Mouse (Mus musculus) forebrain, embryonic 14.5 days (tissue): ENCODE measurements around the gene Ptprn2. TPM values are rescaled to one million over a fixed set of nuclear protein-coding genes. Genes with fewer than 3 reads are reported as not detected.
A peak's percentile ranks its signal among the peaks of the same experiment; 100 is the strongest.

ENCODE experiments used
- ATAC-seq: fragments of 200-750 bp; cut with Nextera tagmentation; 2 replicates; pipeline ENCODE4 v1.8.0; 2017; ENCODE audit warnings: mild to moderate bottlenecking, moderate library complexity
- DNase-seq: peaks from one replicate; pipeline ENCODE4 v3.0.0-alpha.2; 2015; ENCODE audit warnings: low spot score
- H3K27ac ChIP-seq: fragments of 300-500 bp; sonication (generic); 2 replicates; pipeline ENCODE4 v1.5.1; 2014; ENCODE audit warnings: low read depth, mild to moderate bottlenecking, control low read depth, low read length, moderate library complexity
- H3K27me3 ChIP-seq: fragments of 300-500 bp; sonication (generic); replicated peaks from 2 replicates; pipeline ENCODE4 v1.6.1; 2014; ENCODE audit warnings: low read length, control low read depth, mixed read lengths; ENCODE audit not compliant: control insufficient read depth, insufficient read depth
- H3K36me3 ChIP-seq: fragments of 300-500 bp; sonication (generic); 2 replicates; pipeline ENCODE4 v1.6.1; 2014; ENCODE audit warnings: low read length, control low read depth; ENCODE audit not compliant: control insufficient read depth, insufficient read depth
- H3K4me1 ChIP-seq: fragments of 300-500 bp; sonication (generic); 2 replicates; pipeline ENCODE4 v1.6.1; 2014; ENCODE audit warnings: antibody characterized with exemption, low read length, control low read depth; ENCODE audit not compliant: control insufficient read depth, insufficient read depth
- H3K4me2 ChIP-seq: fragments of 300-500 bp; sonication (generic); 2 replicates; pipeline ENCODE4 v1.6.1; 2014; ENCODE audit warnings: mild to moderate bottlenecking, control low read depth, low read length
- H3K4me3 ChIP-seq: fragments of 300-500 bp; sonication (generic); 2 replicates; pipeline ENCODE4 v1.5.1; 2014; ENCODE audit warnings: low read depth, low read length, control low read depth
- H3K9ac ChIP-seq: fragments of 300-500 bp; sonication (generic); 2 replicates; pipeline ENCODE4 v1.6.1; 2014; ENCODE audit warnings: mild to moderate bottlenecking, low read length, control low read depth, moderate library complexity
- H3K9me3 ChIP-seq: fragments of 300-500 bp; sonication (generic); replicated peaks from 2 replicates; pipeline ENCODE4 v1.6.1; 2016; ENCODE audit warnings: low read length, control low read depth, mixed read lengths; ENCODE audit not compliant: control insufficient read depth
- WGBS: fragments of 180-500 bp; shearing (Covaris S2); extraction: QIAGEN DNeasy Blood & Tissue Kit; methylation state at CpG from one replicate; pipeline ENCODE4 v1.1.7; 2014; 5-methylcytosine and 5-hydroxymethylcytosine counted together
- polyA plus RNA-seq: library from polyadenylated mRNA; unstranded; fragments of >200 nt; fragmentation: Nextera tagmentation; extraction: Ambion mirVana; gene quantifications from 2 replicates; pipeline ENCODE4 v1.2.1, GENCODE M21; 2014

Ptprn2 gene
- polyA plus RNA-seq, 1 experiment from 2014 or later = 4.1 TPM

GRCm38 (mm10) chr12:117153671-117154355 is 668.3 kb downstream of the Ptprn2 start:
- H3K36me3 ChIP-seq = no peaks in the 10 kb centered on the region
- H3K27ac ChIP-seq = peak overlapping the region; percentile 96
- H3K4me1 ChIP-seq = peaks cover 33% of the 10 kb centered on the region
- H3K27me3 ChIP-seq = peaks cover 64% of the 10 kb centered on the region
- DNase-seq (peak; percentile 78), ATAC-seq (peak; percentile 68)
- H3K9me3 ChIP-seq = no peaks in the 10 kb centered on the region
- peak overlapping the region; percentile 59 for H3K4me2 ChIP-seq
- under 1% methylated on average over 50 of the region's 73 CpGs for WGBS
- H3K9ac ChIP-seq = peak overlapping the region; percentile 84
- peak overlapping the region; percentile 58 for H3K4me3 ChIP-seq

- Histone ChIP-seq H3K27ac (peak overlapping the region; percentile 96), H3K36me3 (no peaks in the 10 kb centered on the region), H3K27me3 (peaks cover 69% of the 10 kb centered on the region), H3K9me3 (no peaks in the 10 kb centered on the region), H3K4me2 (peak overlapping the region; percentile 59), H3K9ac (peak overlapping the region; percentile 84), H3K4me1 (peaks cover 37% of the 10 kb centered on the region), H3K4me3 (peak overlapping the region; percentile 58)
- ATAC-seq (peak; percentile 4), DNase-seq (no peak)
- under 1% methylated on average over 27 of the region's 27 CpGs for WGBS
Observed at GRCm38 (mm10) chr12:117154356-117155243, 669.1 kb downstream of the Ptprn2 start.

- peak overlapping the region; percentile 84 for H3K9ac ChIP-seq
- DNase-seq (no peak), ATAC-seq (no peak)
- no peaks in the 10 kb centered on the region for H3K9me3 ChIP-seq
- 1% methylated on average over 33 of the region's 33 CpGs for WGBS
- peaks cover 70% of the 10 kb centered on the region for H3K27me3 ChIP-seq
- H3K4me1 ChIP-seq = peaks cover 46% of the 10 kb centered on the region
- H3K36me3 ChIP-seq = no peaks in the 10 kb centered on the region
- peak overlapping the region; percentile 58 for H3K4me3 ChIP-seq
- H3K4me2 ChIP-seq = peak overlapping the region; percentile 59
- peak overlapping the region; percentile 96 for H3K27ac ChIP-seq
Observed at GRCm38 (mm10) chr12:117155307-117156220, 670.0 kb downstream of the Ptprn2 start.

- H3K9me3 ChIP-seq = no peaks in the 10 kb centered on the region
- H3K27me3 ChIP-seq = peaks cover 63% of the 10 kb centered on the region
- H3K4me3 ChIP-seq = peak overlapping the region; percentile 58
- H3K4me2 ChIP-seq = peak overlapping the region; percentile 59
- H3K4me1 ChIP-seq = peaks cover 47% of the 10 kb centered on the region
- ATAC-seq (no peak), DNase-seq (no peak)
- no peaks in the 10 kb centered on the region for H3K36me3 ChIP-seq
- 2% methylated on average over 5 of the region's 5 CpGs for WGBS
- peak overlapping the region; percentile 84 for H3K9ac ChIP-seq
- H3K27ac ChIP-seq = peak overlapping the region; percentile 96
Observed at GRCm38 (mm10) chr12:117156256-117156655, 670.7 kb downstream of the Ptprn2 start.

GRCm38 (mm10) chr12:117156786-117157185 is 671.3 kb downstream of the Ptprn2 start:
- Histone ChIP-seq H3K4me1 (peaks cover 49% of the 10 kb centered on the region), H3K9ac (peak overlapping the region; percentile 62), H3K36me3 (0 out of 2 replicates have a peak, but pooled peaks cover 2% of the 10 kb centered on the region), H3K27me3 (peaks cover 59% of the 10 kb centered on the region), H3K4me2 (peak overlapping the region; percentile 59), H3K9me3 (no peaks in the 10 kb centered on the region), H3K27ac (peak overlapping the region; percentile 58; the same call in 1 of the 2 replicates), H3K4me3 (peak overlapping the region; percentile 58)
- DNase-seq = peak; percentile 66
- ATAC-seq = no peak
- WGBS = 9% methylated on average over 3 of the region's 3 CpGs

- peak overlapping the region; percentile 59 for H3K4me2 ChIP-seq
- 0 out of 2 replicates have a peak, but pooled peaks cover 7% of the 10 kb centered on the region for H3K36me3 ChIP-seq
- DNase-seq (no peak), ATAC-seq (no peak)
- H3K9me3 ChIP-seq = no peaks in the 10 kb centered on the region
- peak overlapping the region; percentile 58 for H3K4me3 ChIP-seq
- peak overlapping the region; percentile 62 for H3K9ac ChIP-seq
- H3K4me1 ChIP-seq = peaks cover 47% of the 10 kb centered on the region
- 0 out of 2 replicates have a peak overlapping the region, but pooled peaks have one; percentile 58 for H3K27ac ChIP-seq
- WGBS = 20% methylated on average over 2 of the region's 2 CpGs
- H3K27me3 ChIP-seq = peaks cover 54% of the 10 kb centered on the region
Observed at GRCm38 (mm10) chr12:117157249-117157648, 671.7 kb downstream of the Ptprn2 start.

GRCm38 (mm10) chr12:117157660-117158386 is 672.3 kb downstream of the Ptprn2 start:
- Histone ChIP-seq H3K27me3 (peaks cover 51% of the 10 kb centered on the region), H3K36me3 (0 out of 2 replicates have a peak, but pooled peaks cover 10% of the 10 kb centered on the region), H3K9ac (peak overlapping the region; percentile 62; the same call in 1 of the 2 replicates), H3K9me3 (no peaks in the 10 kb centered on the region), H3K4me3 (peak overlapping the region; percentile 58), H3K4me2 (peak overlapping the region; percentile 59), H3K27ac (peak overlapping the region; percentile 46), H3K4me1 (peaks cover 42% of the 10 kb centered on the region)
- DNase-seq (no peak), ATAC-seq (no peak)
- 16% methylated on average over 9 of the region's 9 CpGs for WGBS
